Mouse (Mus musculus) brain, embryonic 14.5 days (tissue): ENCODE measurements at regions not wholly inside any gene's neighbourhood (a gene's known extent, or its start where the extent isn't known, plus 50 kb on each side); places are given as distances from the start of the nearest gene placed in this dataset.

ENCODE experiments used
- CTCF ChIP-seq: fragments of 200-500 bp; IDR thresholded peaks from 2 replicates; pipeline ENCODE4 v1.5.1; 2012; ENCODE audit warnings: inconsistent platforms, mild to moderate bottlenecking, moderate library complexity, borderline replicate concordance; ENCODE audit not compliant: insufficient read depth, insufficient read length; ENCODE audit errors: extremely low read depth
- POLR2A ChIP-seq: fragments of 200-500 bp; IDR thresholded peaks from 2 replicates; pipeline ENCODE4 v1.6.1; 2012; ENCODE audit warnings: mild to moderate bottlenecking, inconsistent platforms, borderline replicate concordance; ENCODE audit not compliant: poor library complexity, insufficient read depth, insufficient read length, severe bottlenecking; ENCODE audit errors: extremely low read depth

GRCm38 (mm10) chrX:68557717-68558116 is 120.6 kb upstream of the Fmr1 start:
- TF ChIP-seq CTCF: no peak
- no peak for TF ChIP-seq POLR2A
